Mouse (Mus musculus) urinary bladder, postnatal 4 days (tissue): ENCODE data around the gene Pate2.
A peak's percentile ranks its signal among the peaks of the same experiment; 100 is the strongest.
"Not testable (repeated sequence)": the region's sequence is repeated elsewhere in the genome, so short reads cannot be mapped to it uniquely, and the experiment has no call there.

Experiments used
- DNase-seq, 2 experiments: peaks; one replicate each; pipeline ENCODE4 v3.0.0; 2021 to 2022; ENCODE audit warnings: low spot score in 2 of 2

Pate2 gene

DNA sequence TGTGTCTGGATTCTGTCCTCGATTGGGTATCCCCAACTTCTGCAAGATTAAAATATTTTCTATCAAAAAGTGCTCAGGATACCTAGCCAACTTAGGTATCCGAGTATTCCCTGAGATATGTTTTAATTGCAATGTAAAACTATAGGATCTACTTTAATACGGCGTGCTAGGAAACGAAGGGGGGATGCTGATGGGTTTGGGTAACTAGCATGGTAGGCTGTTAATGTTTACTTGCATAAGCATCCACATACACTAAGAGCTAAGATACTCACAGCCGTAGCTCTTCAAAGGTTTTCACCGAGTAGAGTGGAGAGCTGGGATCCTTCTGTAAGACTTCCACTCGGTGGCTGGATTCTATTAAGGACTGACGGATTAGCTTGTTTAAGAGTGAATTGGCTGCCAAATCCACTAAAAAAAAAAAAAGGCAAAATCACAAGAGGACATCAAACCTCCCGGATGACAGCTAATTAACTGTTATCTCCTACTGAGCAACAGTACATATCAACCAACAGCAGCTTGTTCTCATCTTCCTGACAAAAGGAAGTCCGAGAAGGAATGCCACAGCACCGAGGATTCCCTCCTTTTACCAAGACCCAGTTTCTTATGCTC is 13.5 kb upstream of the Pate2 start:
- DNase-seq: no peak

DNA sequence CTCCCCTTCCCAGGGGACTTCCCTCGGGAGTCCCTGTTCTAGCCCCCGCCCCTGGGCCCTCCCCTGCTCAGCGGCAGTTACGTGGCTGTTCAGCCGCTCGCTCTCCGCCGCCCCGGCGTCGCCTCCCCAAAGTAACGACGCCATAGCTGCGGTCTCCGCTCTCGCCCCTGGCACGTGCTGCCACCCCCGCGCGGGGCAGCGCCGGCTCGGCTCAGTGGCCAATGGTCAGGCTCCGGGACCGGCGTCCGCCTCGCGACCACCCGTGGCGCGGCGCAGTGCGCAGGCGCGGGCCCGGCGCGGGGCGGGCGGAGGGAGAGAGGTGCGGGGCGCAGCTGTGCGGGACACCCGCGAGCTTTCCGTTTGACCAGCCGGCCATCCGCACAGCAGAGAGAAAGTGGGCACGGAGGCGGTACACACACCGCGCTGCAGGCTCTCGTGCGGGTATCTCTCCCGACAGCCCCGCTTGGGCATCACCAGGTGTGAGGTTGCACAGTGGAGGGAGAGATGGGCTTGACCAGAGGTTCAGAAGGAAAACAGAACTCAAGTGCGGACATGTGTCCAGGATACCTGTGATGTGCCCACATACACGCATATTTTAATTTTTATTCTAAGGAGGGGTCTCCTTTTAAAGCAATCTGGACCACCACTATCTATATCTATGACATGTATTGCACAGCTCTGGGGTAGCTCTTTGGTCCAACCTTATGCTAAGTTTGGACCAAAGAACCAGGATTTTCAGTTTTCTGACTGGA is 11.7 kb upstream of the Pate2 start, which contains the start of the genes Ddx25 and Pus3:
Gene Ddx25, minus strand, starts transcription at position 272 of the 752 bp plus-strand sequence.
Gene Pus3, plus strand, starts transcription at position 339 of the 752 bp plus-strand sequence.
- DNase-seq: no peak

DNA sequence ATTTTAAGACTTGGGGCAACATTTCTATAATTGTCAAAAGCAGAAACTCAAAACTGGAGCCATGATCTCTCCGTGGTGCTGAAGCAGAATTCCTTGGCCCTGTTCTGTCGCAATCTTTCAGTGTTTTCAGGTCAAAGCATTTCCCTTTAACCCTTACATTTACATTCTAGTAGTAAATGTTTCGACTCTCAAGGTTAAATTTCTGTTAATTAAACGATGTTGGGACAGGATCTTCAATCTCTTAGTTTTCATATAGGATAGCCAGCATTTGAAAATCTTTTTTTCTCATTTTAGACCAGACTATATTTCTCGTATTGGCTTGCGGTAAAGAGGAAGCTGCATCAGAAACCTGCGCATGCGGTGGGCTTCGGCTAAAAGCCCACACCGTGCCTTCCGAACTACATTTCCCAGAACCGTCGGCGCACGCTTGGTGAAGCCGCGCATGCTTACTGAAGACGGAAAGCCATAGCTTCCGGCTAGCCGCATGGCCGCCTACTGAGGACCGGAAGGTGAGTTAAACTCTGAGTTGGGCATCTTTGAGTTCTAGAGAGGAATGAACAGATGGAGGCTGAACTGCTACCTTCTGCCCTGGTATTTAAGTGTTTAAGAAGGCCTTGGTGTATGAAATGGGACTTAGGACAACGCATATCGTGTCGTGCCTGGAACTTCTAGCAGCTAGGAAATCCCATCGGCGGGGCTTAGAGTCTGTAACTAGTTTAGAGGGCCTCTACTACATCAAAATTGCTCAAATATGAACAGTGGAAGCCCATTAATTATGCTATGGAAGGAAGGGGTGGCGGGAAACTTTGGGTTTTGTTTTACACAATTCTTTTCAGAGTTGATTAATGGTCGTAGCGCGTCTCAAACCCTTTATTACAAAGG is 10.8 kb upstream of the Pate2 start:
- DNase-seq: peak; percentile 60 to 77

DNA sequence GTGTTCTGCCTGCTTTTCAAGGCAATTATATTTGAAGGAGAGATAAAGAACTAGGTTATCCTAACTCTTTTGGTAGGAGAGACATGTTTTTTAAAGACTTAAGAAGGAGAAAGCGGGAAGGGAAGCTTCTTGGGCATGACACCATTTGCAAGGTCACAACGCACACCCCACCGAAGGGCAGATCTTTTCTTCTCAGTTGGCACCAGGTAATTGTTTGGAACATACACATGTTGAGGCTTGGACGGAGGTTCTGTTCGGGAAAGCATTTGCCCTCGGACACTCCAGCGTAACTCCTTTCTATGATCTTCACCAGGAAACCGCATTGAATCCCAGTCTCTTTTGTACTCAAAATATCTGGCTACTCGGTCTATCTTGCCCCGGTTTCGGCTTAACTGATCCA is 9.0 kb upstream of the Pate2 start:
- DNase-seq: no peak

DNA sequence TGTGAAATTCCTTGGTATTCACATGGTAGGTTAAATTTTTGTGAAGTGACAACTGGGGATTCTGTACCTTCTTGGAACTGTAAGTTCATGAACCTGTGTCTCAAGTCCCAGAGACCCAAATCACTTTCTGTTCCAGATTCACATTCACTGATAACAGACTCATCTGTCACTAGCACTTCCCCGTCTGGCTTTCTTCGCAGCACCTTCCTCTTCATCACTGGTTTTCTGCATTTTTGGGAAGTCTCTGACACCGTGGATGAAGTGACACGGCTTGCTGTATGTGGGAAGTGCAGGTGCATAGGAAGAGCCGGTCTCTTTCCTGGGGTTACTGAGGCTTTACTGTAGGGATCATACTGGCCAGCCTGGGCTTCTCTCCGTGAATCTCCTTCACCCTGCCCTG is 8.5 kb upstream of the Pate2 start:
- DNase-seq: no peak

DNA sequence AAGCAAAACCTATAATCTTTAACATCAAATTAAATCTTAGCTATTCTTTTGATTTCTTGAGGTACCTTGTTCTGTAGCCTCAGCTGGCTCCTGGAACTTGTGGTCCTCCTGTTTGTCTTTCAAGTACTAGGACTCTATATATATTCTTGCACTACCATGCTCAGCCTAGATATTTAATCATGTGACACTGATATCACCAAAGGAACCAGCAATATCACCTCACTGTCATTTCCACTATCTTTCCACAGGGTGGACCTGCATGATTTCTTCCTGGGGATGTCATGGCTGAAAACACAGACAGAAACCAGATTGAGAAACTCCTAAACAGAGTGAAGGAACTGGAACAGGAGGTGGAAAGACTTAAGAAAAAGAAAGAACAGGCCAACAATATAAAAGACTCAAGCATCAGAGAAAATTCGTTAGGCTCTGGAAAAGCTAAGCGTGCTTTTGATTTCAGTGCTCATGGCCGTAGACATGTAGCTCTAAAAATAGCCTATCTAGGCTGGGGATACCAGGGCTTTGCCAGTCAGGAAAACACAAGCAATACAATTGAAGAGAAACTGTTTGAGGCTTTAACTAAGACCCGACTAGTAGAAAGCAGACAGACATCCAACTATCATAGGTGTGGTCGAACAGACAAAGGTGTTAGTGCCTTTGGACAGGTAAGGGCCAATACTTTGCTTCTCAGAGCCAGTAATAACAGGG is 5.4 kb upstream of the Pate2 start:
- DNase-seq: no peak

DNA sequence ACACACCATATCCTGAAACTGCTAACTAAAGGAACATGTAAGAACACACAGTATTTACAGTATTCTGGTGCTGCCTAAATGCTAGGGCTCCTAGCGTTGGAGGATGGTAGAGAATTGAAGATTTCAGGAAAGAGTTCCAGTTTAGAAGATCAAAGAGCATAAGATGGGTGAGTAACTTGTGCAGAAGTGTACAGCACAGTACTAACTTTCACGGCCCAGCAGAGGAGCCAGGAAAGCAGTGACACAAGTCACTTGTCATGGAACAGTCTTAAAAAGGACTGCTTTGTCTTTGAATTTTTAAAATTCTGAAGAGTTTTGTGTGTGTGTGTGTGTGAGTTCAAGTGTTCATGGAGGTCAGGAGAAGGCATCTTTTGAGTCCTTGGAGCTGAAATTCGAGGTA is 2.1 kb upstream of the Pate2 start:
- DNase-seq: no peak

DNA sequence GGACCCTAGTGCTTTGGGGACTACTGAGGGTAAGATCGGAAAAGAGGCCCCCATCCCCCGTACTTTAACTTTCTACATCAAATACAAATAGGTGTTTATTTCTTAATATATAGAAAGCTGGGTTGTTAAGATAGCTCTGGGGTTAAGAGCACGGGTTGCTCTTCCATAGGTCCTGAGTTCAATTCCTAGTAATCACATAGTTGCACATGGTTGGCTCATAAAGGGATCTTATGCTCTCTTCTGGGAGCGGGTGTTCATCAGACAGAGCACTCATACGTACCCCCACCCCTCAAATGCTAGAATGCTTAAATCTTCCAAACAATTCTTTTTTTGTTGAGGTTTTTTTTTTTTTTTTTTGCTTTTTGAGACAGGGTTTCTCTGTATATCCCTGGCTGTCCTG is 579 bp downstream of the Pate2 start:
- no peak for DNase-seq

DNA sequence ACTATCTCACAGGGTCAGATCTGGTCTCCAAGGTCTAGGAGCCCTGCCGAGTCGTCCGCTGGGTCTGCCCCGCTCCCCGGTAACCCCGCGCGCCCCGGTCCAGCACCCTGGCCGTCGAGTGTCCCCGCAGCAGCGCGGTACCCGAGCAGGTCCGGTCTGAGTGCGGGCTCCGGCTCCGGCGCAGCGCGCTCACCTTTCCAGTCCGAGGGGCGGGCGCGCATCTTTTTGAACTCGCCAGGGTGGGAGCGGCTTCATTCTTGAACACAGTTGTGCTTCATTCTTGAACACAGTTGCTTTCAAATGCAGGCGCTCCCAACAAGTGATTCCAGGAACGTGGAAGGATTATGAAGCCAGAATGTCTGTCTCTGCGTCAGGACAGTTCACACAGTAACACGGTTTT is 4.3 kb downstream of the Pate2 start:
- DNase-seq: no peak

DNA sequence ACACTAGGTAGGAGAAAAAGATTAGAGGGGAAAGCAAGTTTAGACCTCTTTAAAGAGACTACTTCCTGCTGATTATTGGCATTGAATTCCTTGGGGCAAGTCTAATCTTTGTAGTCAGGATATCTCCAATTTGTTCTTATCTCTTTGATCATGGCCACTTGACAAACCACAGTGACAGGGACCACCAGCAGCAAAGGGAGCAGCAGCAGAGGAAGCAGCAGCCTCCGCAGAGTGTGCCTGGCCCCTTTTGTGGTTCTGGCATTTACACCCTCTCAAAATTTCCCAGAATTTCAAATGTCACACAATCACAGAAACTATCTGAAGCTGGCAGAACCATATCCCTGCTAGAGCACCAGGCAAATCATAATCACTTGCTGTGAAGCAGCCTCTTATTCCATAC is 17.6 kb downstream of the Pate2 start:
- no peak for DNase-seq

DNA sequence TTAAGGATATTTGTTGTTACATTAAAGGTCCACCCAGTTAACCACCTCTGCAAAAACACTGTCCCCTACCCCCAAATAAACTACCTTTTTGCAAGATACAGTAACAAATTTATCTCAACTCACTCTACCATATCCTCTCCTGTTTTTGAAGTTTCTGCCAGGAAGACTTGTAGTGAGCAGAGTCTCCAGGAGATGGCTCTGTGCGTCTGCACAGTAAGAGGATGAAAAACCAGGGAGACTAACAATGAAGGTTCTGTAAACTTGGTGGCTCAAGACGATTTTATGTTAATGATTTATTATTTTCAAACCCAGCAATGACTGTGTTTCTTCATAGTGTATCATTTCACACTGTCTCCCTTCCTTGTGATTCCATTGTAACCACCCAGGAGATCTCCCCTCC is 22.8 kb downstream of the Pate2 start:
- DNase-seq: no peak

DNA sequence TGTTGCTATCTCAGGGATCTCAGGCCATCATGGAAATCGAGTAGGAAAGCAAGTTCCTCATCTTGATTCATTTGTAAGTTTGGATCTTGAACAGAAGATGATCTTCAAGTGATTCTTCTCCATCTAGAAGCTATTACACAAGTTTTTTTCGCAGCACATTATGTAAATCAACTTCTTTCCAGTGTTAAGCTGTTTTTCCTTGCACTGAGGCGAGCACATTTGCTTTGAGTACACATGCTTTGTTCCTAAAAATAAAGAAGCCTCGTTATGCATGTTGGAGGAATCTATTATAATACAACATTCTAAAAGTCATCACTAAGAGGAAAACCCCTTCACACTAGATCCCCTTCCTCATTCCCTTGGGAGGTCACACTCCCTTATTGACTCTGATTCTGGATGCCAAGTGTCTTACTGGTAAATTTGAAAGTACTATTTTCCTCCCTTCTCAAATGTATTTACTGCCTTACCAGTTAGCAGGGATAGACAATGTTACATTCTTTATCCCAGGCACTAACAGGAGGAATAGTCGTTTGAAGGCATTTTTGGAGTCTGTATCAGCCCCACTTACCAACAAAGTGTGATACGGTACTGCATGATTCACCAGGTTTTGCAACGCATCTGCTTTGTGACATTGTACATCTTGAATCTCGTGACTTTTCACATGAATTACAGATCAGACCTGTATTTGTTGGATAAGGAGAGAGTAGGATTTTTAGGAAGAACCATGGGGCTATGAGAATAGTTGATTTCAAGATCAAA is 37.7 kb downstream of the Pate2 start:
- DNase-seq: no peak

DNA sequence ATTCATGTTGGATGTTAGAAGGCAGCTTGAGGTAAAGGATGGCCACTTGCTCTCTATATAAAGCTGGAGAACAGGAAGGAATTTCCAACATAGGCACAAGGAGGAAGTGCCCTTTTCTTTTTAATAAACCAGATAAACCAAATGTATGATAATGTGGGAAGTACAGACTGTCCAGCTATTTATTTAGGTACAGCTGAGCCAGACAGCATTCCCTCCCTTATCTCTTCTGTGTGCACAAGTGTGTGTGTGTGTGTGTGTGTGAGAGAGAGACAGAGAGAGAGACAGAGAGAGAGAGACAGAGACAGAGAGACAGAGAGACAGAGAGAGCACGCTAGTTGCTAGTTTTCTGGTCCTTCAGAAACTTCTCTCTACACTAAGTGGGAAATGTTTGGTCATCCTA is 41.8 kb downstream of the Pate2 start, which contains the start of gene Pate4:
Gene Pate4, minus strand, starts transcription at position 101 of the 400 bp plus-strand sequence.
- no peak for DNase-seq

DNA sequence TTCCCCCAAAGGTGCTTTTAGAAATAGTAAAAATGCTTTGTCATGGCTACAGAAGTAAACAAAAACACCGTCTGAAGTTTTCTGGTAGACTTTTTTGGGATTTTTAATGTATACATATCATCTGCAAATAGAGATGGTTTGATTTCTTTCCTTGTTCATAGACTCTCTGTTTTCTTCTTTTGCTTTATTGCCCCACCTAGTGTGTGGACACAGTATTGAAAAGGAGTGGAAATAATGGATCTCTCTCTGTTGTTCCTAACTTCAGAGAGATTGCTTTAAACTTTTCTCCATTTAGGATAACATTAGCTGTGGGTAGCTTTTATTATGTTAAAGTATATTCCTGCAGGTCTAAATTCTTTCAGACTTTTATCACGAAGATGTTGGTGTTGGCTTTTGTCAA is 43.9 kb downstream of the Pate2 start:
- DNase-seq: no peak

DNA sequence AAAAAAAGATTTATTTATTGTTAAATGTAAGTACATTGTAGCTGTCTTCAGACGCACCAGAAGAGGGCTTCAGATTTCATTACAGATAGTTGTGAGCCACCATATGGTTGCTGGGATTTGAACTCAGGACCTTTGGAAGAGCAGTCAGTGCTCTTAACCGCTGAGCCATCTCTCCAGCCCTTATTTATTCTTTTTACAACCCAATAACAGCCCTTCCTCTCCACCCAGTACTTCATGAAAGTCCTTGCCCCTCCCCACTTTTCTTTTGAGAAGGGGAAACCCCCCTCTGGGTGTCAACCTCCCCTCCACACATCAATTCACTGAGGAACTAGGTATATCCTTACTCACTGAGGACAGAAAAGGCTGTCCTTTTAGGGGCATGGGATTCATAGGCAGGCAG is 46.7 kb downstream of the Pate2 start:
- DNase-seq: not testable (repeated sequence)

DNA sequence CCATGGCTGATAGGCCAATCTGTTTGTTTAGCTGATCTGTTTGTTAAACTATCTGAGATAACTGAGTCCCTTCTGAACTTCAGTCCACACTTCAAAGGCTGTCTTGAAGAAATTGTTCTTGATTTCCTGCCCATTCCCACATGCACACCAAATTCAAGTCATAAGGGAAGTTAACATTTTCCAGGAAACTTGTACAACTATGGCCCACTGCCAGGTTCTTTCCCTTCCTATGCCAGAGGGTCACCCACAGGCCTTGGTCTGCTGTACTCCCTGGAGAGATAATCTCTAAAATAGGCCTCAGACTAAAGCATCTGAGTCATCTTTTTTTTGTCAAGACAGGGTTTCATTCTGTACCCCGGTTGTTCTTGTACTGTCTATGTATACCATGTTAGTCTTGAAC is 62.9 kb downstream of the Pate2 start:
- no peak for DNase-seq

DNA sequence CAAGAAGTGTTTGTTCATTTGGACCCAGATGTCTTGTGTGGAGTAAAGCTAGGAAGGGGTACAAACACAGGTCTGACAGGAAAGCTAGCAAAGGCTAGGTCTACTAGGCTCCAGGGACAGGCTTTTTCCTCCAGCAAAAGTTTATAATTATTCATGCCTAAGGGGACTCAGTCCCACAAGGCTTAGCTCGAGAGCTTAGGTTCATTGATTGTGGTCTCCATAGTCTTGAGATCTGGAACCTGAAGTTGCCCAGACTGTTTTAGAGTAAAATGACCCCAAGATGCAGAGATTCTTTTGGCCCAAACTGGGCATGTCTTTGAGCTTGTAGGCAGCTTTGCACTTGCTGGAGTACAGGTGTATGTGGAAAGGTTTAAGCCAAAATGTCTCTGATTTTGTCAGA is 78.0 kb downstream of the Pate2 start, which contains the start of gene Pate3:
Gene Pate3, minus strand, starts transcription at position 101 of the 400 bp plus-strand sequence.
- no peak for DNase-seq

DNA sequence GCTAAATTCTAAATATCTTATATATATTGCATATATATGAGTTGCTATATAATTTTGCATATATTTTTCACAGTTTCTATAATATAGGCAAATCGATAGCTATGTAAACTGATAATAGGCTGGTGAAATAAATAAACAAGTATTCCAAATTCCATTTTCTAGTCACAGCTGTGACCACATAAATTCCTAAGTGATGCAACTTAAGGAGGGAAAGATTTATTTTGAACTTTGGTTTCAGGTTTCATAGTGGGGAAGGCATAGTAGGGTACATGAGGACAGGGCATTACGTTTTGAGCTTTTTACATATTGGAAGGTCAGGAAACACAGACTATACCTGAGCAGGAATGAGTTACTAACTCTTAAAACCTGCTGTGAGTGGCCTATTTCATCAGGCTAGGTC is 103.5 kb downstream of the Pate2 start:
- DNase-seq: no peak

DNA sequence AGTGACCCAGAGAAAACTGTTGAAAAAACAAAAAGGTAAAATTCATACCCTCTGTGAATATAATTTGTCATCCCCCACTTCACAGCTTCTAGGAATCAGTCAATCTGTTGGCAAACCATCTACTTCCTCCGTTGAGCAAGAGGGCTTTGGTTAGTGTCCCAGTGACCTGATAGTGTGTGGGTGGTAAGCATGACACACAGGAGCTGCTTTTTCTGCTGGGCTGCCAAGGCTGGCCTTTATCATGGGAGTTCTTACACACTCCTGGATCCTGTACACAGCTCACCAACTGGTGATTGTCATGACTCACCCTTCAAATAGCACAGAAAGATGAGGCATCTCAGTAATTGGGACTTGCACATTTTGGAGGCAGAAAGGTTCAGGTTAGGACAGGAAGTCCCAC is 116.9 kb downstream of the Pate2 start, which contains the start of gene Pate1:
Gene Pate1, minus strand, starts transcription at position 378 of the 400 bp plus-strand sequence.
- no peak for DNase-seq

DNA sequence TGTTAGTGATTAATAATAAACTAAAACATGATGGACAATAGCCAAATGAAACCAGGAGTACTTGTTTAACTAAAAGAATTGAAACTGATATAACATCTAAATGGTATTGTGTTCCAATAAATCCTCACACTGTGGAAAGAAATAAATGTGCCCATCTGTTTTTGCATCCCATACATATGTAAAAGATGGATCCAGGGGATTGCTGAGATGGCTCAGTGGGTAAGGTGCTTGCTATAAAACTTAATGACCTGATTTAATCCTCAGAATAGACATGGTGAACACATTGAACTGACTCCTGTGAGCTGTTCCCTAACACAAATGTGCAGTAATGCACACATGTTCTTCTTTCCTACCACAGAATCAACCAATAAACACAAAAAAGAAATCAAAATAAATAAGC is 121.8 kb downstream of the Pate2 start:
- no peak for DNase-seq

DNA sequence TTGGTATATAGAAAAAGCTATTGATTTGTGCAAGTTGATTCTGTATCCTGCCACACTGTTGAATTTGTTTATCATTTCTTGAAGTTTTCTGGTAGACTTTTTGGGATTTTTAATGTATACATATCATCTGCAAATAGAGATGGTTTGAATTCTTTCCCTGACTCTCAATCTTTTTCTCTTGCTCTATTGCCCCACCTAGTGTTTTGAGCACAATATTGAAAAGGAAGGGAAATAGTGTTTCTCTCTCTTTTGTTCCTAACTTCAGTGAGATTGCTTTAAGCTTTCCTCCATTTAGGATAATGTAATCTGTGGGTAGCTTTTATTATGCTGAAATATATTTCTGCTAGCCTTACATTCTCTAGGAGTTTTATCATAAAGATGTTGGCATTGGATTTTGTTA is 137.2 kb downstream of the Pate2 start:
- DNase-seq: no peak
